Mouse (Mus musculus) forebrain, embryonic 11.5 days (tissue): Measurements from ENCODE around the gene Snai1. TPM values are rescaled to one million over a fixed set of nuclear protein-coding genes. Genes with fewer than 3 reads are reported as not detected.
A peak's percentile ranks its signal among the peaks of the same experiment; 100 is the strongest.

Experiments used
- ATAC-seq: fragments of 200-750 bp; cut with Nextera tagmentation; replicated peaks from 2 replicates; pipeline ENCODE4 v1.8.0; 2017; ENCODE audit warnings: moderate TSS enrichment; ENCODE audit not compliant: low FRiP score
- DNase-seq: peaks from one replicate; pipeline ENCODE4 v3.0.0-alpha.2; 2017; ENCODE audit warnings: low spot score
- H3K27ac ChIP-seq: fragments of 300-500 bp; sonication (generic); 2 replicates; pipeline ENCODE4 v1.5.1; 2014; ENCODE audit warnings: low read depth, low read length
- H3K27me3 ChIP-seq: fragments of 300-500 bp; sonication (generic); 2 replicates; pipeline ENCODE4 v1.6.1; 2014; ENCODE audit warnings: mild to moderate bottlenecking, low read length, mixed read lengths; ENCODE audit not compliant: control insufficient read depth, insufficient read depth
- H3K36me3 ChIP-seq: fragments of 300-500 bp; sonication (generic); 2 replicates; pipeline ENCODE4 v1.6.1; 2014; ENCODE audit warnings: mild to moderate bottlenecking, low read length, moderate library complexity, mixed read lengths; ENCODE audit not compliant: control insufficient read depth, insufficient read depth
- H3K4me1 ChIP-seq: fragments of 300-500 bp; sonication (generic); replicated peaks from 2 replicates; pipeline ENCODE4 v1.6.1; 2014; ENCODE audit warnings: low read length, mixed read lengths; ENCODE audit not compliant: control insufficient read depth, insufficient read depth
- H3K4me2 ChIP-seq: fragments of 300-500 bp; sonication (generic); 2 replicates; pipeline ENCODE4 v1.6.1; 2014; ENCODE audit warnings: low read depth, mild to moderate bottlenecking, low read length, moderate library complexity, mixed read lengths; ENCODE audit not compliant: severe bottlenecking
- H3K4me3 ChIP-seq: fragments of 300-500 bp; sonication (generic); 2 replicates; pipeline ENCODE4 v1.5.1; 2014; ENCODE audit warnings: low read depth, low read length
- H3K9ac ChIP-seq: fragments of 300-500 bp; sonication (generic); 2 replicates; pipeline ENCODE4 v1.6.1; 2014; ENCODE audit warnings: low read length
- H3K9me3 ChIP-seq: fragments of 300-500 bp; sonication (generic); 2 replicates; pipeline ENCODE4 v1.6.1; 2016; ENCODE audit warnings: low read length, mixed read lengths; ENCODE audit not compliant: control insufficient read depth
- WGBS: fragments of 180-500 bp; shearing (Covaris S2); extraction: QIAGEN DNeasy Blood & Tissue Kit; methylation state at CpG from one replicate; pipeline ENCODE4 v1.1.7; 2014; 5-methylcytosine and 5-hydroxymethylcytosine counted together
- polyA plus RNA-seq: library from polyadenylated mRNA; unstranded; fragments of >200 nt; fragmentation: Nextera tagmentation; extraction: Ambion mirVana; gene quantifications from 2 replicates; pipeline ENCODE4 v1.2.1, GENCODE M21; 2014

Gene Snai1
- polyA plus RNA-seq, 1 experiment from 2014 or later = 27.8 TPM

- Histone ChIP-seq H3K9ac (peak overlapping the region; percentile 95), H3K27ac (peak overlapping the region; percentile 66; the same call in 1 of the 2 replicates), H3K36me3 (no peaks in the 10 kb centered on the region; the same call in 1 of the 2 replicates), H3K4me1 (peaks cover 16% of the 10 kb centered on the region), H3K9me3 (no peaks in the 10 kb centered on the region), H3K27me3 (no peaks in the 10 kb centered on the region), H3K4me3 (peak overlapping the region; percentile 97), H3K4me2 (peak overlapping the region; percentile 72)
- peak; percentile 86 for ATAC-seq
- peak; percentile 95 for DNase-seq
- under 1% methylated on average over 79 of the region's 85 CpGs for WGBS
Measured at GRCm38 (mm10) chr2:167503253-167503895, 34.6 kb upstream of the Snai1 start.

GRCm38 (mm10) chr2:167503896-167504349 lies 34.1 kb upstream of the Snai1 start:
- DNase-seq = peak; percentile 68
- peak; percentile 23 for ATAC-seq

GRCm38 (mm10) chr2:167505127-167505526 lies 32.9 kb upstream of the Snai1 start:
- Histone ChIP-seq H3K36me3 (no peaks in the 10 kb centered on the region; the same call in 1 of the 2 replicates), H3K4me3 (no peak overlapping the region), H3K9me3 (no peaks in the 10 kb centered on the region), H3K27me3 (no peaks in the 10 kb centered on the region), H3K4me1 (peaks cover 16% of the 10 kb centered on the region), H3K4me2 (no peak overlapping the region), H3K27ac (no peak overlapping the region), H3K9ac (no peak overlapping the region)
- ATAC-seq (no peak), DNase-seq (no peak)
- WGBS = 91% methylated on average over 3 of the region's 3 CpGs

More at GRCm38 (mm10) chr2:167503896-167504349, 34.1 kb upstream of the Snai1 start:
- H3K4me3 ChIP-seq = peak overlapping the region; percentile 97
- under 1% methylated on average over 32 of the region's 32 CpGs for WGBS
- no peaks in the 10 kb centered on the region; the same call in 1 of the 2 replicates for H3K36me3 ChIP-seq
- H3K4me2 ChIP-seq = peak overlapping the region; percentile 72
- no peak overlapping the region for H3K27ac ChIP-seq
- H3K9me3 ChIP-seq = no peaks in the 10 kb centered on the region
- H3K4me1 ChIP-seq = peaks cover 16% of the 10 kb centered on the region
- H3K9ac ChIP-seq = peak overlapping the region; percentile 95
- no peaks in the 10 kb centered on the region for H3K27me3 ChIP-seq

GRCm38 (mm10) chr2:167506546-167507260 lies 31.3 kb upstream of the Snai1 start:
- peaks cover under 1% of the 10 kb centered on the region; the same call in 1 of the 2 replicates for H3K36me3 ChIP-seq
- 97% methylated on average over 10 of the region's 10 CpGs for WGBS

DNA sequence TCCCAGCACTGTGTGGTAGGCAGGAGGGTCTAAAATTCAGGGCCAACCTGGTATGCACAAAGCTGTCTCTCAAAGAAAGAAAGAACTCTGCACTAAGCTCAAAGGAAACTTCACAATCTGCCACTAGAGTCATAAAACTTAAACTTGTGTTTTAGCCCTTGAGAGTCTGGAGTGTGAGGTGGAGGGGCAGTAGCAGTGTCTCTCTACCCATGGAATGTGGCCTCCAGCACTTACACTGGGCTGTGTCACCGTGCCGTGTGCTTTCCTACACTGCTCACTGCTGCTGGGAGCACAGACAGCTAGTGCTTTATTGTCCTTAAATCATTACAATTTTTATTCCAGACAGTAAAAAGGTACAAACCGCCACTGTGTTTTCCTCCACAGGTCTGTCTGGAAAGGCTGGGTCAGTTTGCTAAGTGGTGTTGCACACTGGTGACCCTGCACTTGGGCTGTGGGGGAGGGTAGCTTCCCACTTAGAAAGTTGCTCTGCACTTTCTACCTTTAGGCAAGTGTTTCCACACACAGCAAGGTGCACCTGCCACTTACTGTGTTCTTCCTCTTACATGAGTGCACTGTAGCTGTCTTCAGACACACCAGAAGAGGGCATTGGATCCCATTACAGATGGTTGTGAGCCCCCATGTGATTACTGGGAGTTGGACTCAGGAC lies 30.1 kb upstream of the Snai1 start:
- ATAC-seq = no peak
- peaks cover 10% of the 10 kb centered on the region; the same call in 1 of the 2 replicates for H3K36me3 ChIP-seq
- 94% methylated on average over 3 of the region's 3 CpGs for WGBS

More at GRCm38 (mm10) chr2:167506546-167507260, 31.3 kb upstream of the Snai1 start:
- Histone ChIP-seq H3K4me2 (no peak overlapping the region), H3K9ac (no peak overlapping the region), H3K4me1 (peaks cover 16% of the 10 kb centered on the region), H3K4me3 (no peak overlapping the region), H3K27me3 (no peaks in the 10 kb centered on the region), H3K27ac (no peak overlapping the region), H3K9me3 (no peaks in the 10 kb centered on the region)
- no peak for ATAC-seq
- no peak for DNase-seq

GRCm38 (mm10) chr2:167508569-167508968 lies 29.4 kb upstream of the Snai1 start:
- no peaks in the 10 kb centered on the region for H3K9me3 ChIP-seq
- DNase-seq = no peak
- 97% methylated on average over 4 of the region's 4 CpGs for WGBS

More for the DNA sequence above, 30.1 kb upstream of the Snai1 start:
- Histone ChIP-seq H3K4me3 (no peak overlapping the region), H3K4me1 (peaks cover 16% of the 10 kb centered on the region), H3K27ac (no peak overlapping the region), H3K4me2 (no peak overlapping the region), H3K9ac (no peak overlapping the region), H3K27me3 (no peaks in the 10 kb centered on the region), H3K9me3 (no peaks in the 10 kb centered on the region)
- DNase-seq = no peak

DNA sequence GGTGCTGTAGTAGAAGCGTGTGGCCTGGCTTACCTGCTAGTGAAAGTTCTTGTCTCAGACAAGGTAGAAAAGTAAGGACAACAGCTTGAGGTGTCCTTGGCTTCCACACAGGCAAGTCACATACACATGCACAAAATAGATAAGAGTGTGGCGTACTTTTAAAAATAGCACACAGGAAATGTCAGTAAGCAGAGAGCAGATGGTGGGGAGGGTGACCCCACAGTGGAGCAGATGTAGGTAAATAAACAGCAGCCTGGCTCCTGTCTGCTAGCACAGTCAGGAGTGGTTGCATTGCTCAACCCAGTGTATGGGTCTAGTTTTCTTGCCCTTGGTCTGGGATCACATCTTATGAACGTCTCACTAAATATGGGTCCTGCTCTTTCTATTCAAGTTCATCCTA lies 27.5 kb upstream of the Snai1 start:
- ATAC-seq (no peak), DNase-seq (no peak)
- Histone ChIP-seq H3K27ac (no peak overlapping the region), H3K36me3 (peaks cover 24% of the 10 kb centered on the region), H3K4me3 (no peak overlapping the region), H3K9me3 (no peaks in the 10 kb centered on the region), H3K4me1 (peaks cover 2% of the 10 kb centered on the region), H3K9ac (no peak overlapping the region), H3K27me3 (no peaks in the 10 kb centered on the region), H3K4me2 (no peak overlapping the region)
- WGBS = 93% methylated on average over 3 of the region's 3 CpGs

More at GRCm38 (mm10) chr2:167508569-167508968, 29.4 kb upstream of the Snai1 start:
- no peaks in the 10 kb centered on the region for H3K27me3 ChIP-seq
- peaks cover 12% of the 10 kb centered on the region for H3K4me1 ChIP-seq
- no peak overlapping the region for H3K4me2 ChIP-seq
- H3K4me3 ChIP-seq = no peak overlapping the region
- peaks cover 14% of the 10 kb centered on the region for H3K36me3 ChIP-seq
- no peak overlapping the region for H3K27ac ChIP-seq
- no peak for ATAC-seq
- no peak overlapping the region for H3K9ac ChIP-seq

DNA sequence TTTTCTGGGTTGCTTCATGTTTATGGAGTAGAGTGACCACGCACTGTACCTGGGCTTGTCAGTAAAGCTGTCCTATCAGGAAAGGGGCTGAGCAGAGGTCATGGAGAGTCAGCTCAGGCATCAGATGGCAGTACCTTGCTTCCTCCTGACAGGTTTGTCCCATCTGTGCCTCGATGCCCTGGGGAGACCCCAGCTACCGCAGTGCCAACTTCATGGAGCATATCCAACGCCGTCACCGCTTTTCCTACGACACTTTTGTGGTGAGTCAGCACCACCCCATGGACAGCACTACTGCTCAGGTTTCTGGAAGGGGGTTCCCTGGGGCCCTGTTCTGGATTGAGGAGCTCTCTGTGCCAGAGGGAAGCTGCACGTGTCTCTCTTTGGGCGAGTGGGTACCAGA lies 25.6 kb upstream of the Snai1 start:
- Histone ChIP-seq H3K27ac (no peak overlapping the region), H3K27me3 (no peaks in the 10 kb centered on the region), H3K9ac (no peak overlapping the region), H3K4me1 (no peaks in the 10 kb centered on the region), H3K36me3 (peaks cover 24% of the 10 kb centered on the region), H3K4me3 (no peak overlapping the region), H3K4me2 (no peak overlapping the region), H3K9me3 (no peaks in the 10 kb centered on the region)
- ATAC-seq (no peak), DNase-seq (no peak)
- WGBS = 93% methylated on average over 9 of the region's 9 CpGs
